Mouse (Mus musculus) E14TG2a.4 (cell line): ENCODE data around the gene Atg2a.

Experiments
- H3K27me3 ChIP-seq: 2 replicates; pipeline ENCODE4 v1.6.1; 2014; ENCODE audit warnings: low read length, control low read depth; ENCODE audit not compliant: insufficient read depth
- H3K36me3 ChIP-seq: 2 replicates; pipeline ENCODE4 v1.6.1; 2014; ENCODE audit warnings: low read length, control low read depth; ENCODE audit not compliant: insufficient read depth
- H3K4me1 ChIP-seq: replicated peaks from 2 replicates; pipeline ENCODE4 v1.6.1; 2014; ENCODE audit warnings: low read depth, low read length, control low read depth
- H3K4me3 ChIP-seq: replicated peaks from 2 replicates; pipeline ENCODE4 v1.5.1; 2014; ENCODE audit warnings: mild to moderate bottlenecking, low read length
- H3K9me3 ChIP-seq: 2 replicates; pipeline ENCODE4 v1.6.1; 2014; ENCODE audit warnings: low read length, control low read depth
- CTCF ChIP-seq: conservative IDR thresholded peaks from 2 replicates; pipeline ENCODE4 v1.5.1; 2014; ENCODE audit warnings: low read length
- NANOG ChIP-seq: IDR thresholded peaks from 2 replicates; pipeline ENCODE4 v1.6.1; 2014; ENCODE audit warnings: borderline replicate concordance, low read length, mixed read lengths
- POU5F1 ChIP-seq: IDR thresholded peaks from 2 replicates; pipeline ENCODE4 v1.6.1; 2014; ENCODE audit warnings: low read length, borderline replicate concordance

Gene Atg2a

GRCm38 (mm10) chr19:6260946-6261345, 19.5 kb downstream of the Atg2a start:
- H3K36me3 ChIP-seq = peaks cover 77% of the 10 kb centered on the region
- no peak overlapping the region for H3K4me3 ChIP-seq
- peaks cover 54% of the 10 kb centered on the region for H3K4me1 ChIP-seq
- H3K27me3 ChIP-seq = no peaks in the 10 kb centered on the region
- no peaks in the 10 kb centered on the region for H3K9me3 ChIP-seq
- TF ChIP-seq POU5F1 (no peak), CTCF (peak; percentile 72), NANOG (no peak)

- no peak overlapping the region for H3K4me3 ChIP-seq
- no peaks in the 10 kb centered on the region for H3K9me3 ChIP-seq
- H3K36me3 ChIP-seq = peaks cover 72% of the 10 kb centered on the region
- H3K27me3 ChIP-seq = no peaks in the 10 kb centered on the region
- H3K4me1 ChIP-seq = peaks cover 54% of the 10 kb centered on the region
- no peak for TF ChIP-seq CTCF
- TF ChIP-seq POU5F1 = no peak
- no peak for TF ChIP-seq NANOG
These were observed 19.9 kb downstream of the Atg2a start for GRCm38 (mm10) chr19:6261379-6261778.

- Histone ChIP-seq H3K36me3 (peaks cover 64% of the 10 kb centered on the region), H3K4me1 (peaks cover 57% of the 10 kb centered on the region), H3K4me3 (no peak overlapping the region), H3K27me3 (no peaks in the 10 kb centered on the region), H3K9me3 (no peaks in the 10 kb centered on the region)
- TF ChIP-seq CTCF (peak; percentile 99), POU5F1 (no peak), NANOG (no peak)
These were observed 20.8 kb downstream of the Atg2a start for GRCm38 (mm10) chr19:6262222-6262621.

- H3K9me3 ChIP-seq = no peaks in the 10 kb centered on the region
- H3K4me1 ChIP-seq = peaks cover 64% of the 10 kb centered on the region
- peaks cover 57% of the 10 kb centered on the region for H3K36me3 ChIP-seq
- H3K27me3 ChIP-seq = no peaks in the 10 kb centered on the region
- no peak for TF ChIP-seq CTCF
- TF ChIP-seq NANOG = no peak
- TF ChIP-seq POU5F1 = no peak
- H3K4me3 ChIP-seq = no peak overlapping the region
These were observed 21.5 kb downstream of the Atg2a start for GRCm38 (mm10) chr19:6262839-6263433.

GRCm38 (mm10) chr19:6264200-6264599, 22.7 kb downstream of the Atg2a start:
- Histone ChIP-seq H3K27me3 (no peaks in the 10 kb centered on the region), H3K36me3 (peaks cover 44% of the 10 kb centered on the region), H3K4me1 (peaks cover 76% of the 10 kb centered on the region), H3K9me3 (no peaks in the 10 kb centered on the region), H3K4me3 (peak overlapping the region; percentile 49)
- no peak for TF ChIP-seq NANOG
- no peak for TF ChIP-seq POU5F1
- TF ChIP-seq CTCF = no peak

GRCm38 (mm10) chr19:6264945-6265344, 23.5 kb downstream of the Atg2a start:
- TF ChIP-seq NANOG = no peak
- no peak for TF ChIP-seq CTCF
- no peak for TF ChIP-seq POU5F1
- H3K4me3 ChIP-seq = peak overlapping the region; percentile 49
- H3K9me3 ChIP-seq = no peaks in the 10 kb centered on the region
- no peaks in the 10 kb centered on the region for H3K27me3 ChIP-seq
- H3K4me1 ChIP-seq = peaks cover 82% of the 10 kb centered on the region
- peaks cover 37% of the 10 kb centered on the region for H3K36me3 ChIP-seq

GRCm38 (mm10) chr19:6265727-6266182, 24.3 kb downstream of the Atg2a start:
- no peaks in the 10 kb centered on the region for H3K9me3 ChIP-seq
- TF ChIP-seq NANOG (no peak), POU5F1 (no peak), CTCF (peak; percentile 28)
- H3K36me3 ChIP-seq = peaks cover 28% of the 10 kb centered on the region
- no peak overlapping the region for H3K4me3 ChIP-seq
- H3K27me3 ChIP-seq = no peaks in the 10 kb centered on the region
- peaks cover 85% of the 10 kb centered on the region for H3K4me1 ChIP-seq

GRCm38 (mm10) chr19:6267306-6268169, 26.1 kb downstream of the Atg2a start:
- Histone ChIP-seq H3K4me3 (no peak overlapping the region), H3K4me1 (peaks cover 89% of the 10 kb centered on the region), H3K36me3 (peaks cover 11% of the 10 kb centered on the region), H3K27me3 (no peaks in the 10 kb centered on the region), H3K9me3 (no peaks in the 10 kb centered on the region)
- TF ChIP-seq POU5F1 (no peak), NANOG (no peak), CTCF (no peak)
